Mouse (Mus musculus): ENCODE results near the gene Cdip1. TPM values are rescaled to one million over a fixed set of nuclear protein-coding genes. Genes with fewer than 3 reads are reported as not detected.
"Not testable (repeated sequence)": the region's sequence is repeated elsewhere in the genome, so short reads cannot be mapped to it uniquely, and the experiment has no call there.

Gene Cdip1
- polyA plus RNA-seq (2015; fragmentation: Nextera tagmentation; extraction: Ambion mirVana): 137 and 143 TPM in 2 replicates

- under 1% methylated on average over 49 of the region's 51 CpGs for WGBS
- Histone ChIP-seq H3K9ac (ENCODE audit: low read depth, low read length) (peak within 1 kb of the TSS; percentile 80), H3K4me3 (ENCODE audit: low read length) (peak within 1 kb of the TSS; percentile 87), H3K9me3 (ENCODE audit: control insufficient read depth, low read length) (no peaks in the 10 kb centered on the region), H3K27me3 (replicated peaks; ENCODE audit: control insufficient read depth, insufficient read depth, low read length) (no peaks in the 10 kb centered on the region), H3K27ac (ENCODE audit: low read depth, low read length) (peak within 1 kb of the TSS; percentile 96), H3K4me1 (ENCODE audit: control insufficient read depth, insufficient read depth, low read depth, low read length) (peaks cover 31% of the 10 kb centered on the region), H3K4me2 (ENCODE audit: low read length) (peak within 1 kb of the TSS; percentile 67), H3K36me3 (ENCODE audit: control insufficient read depth, insufficient read depth, low read length) (no peaks in the 10 kb centered on the region; the same call in 1 of the 2 replicates)
- peak; percentile 99 for ATAC-seq
These were observed at the start of gene Cdip1 for GRCm38 (mm10) chr16:4789810-4790559. TSS of gene Cdip1 (minus strand) at chr16:4790292.

GRCm38 (mm10) chr16:4839552-4839951 lies 49.5 kb upstream of the Cdip1 start:
- Histone ChIP-seq H3K4me3 (ENCODE audit: low read length) (no peak overlapping the region), H3K4me2 (ENCODE audit: low read length) (no peak overlapping the region), H3K27ac (ENCODE audit: low read depth, low read length) (no peak overlapping the region), H3K27me3 (replicated peaks; ENCODE audit: control insufficient read depth, insufficient read depth, low read length) (no peaks in the 10 kb centered on the region), H3K9ac (ENCODE audit: low read depth, low read length) (no peak overlapping the region), H3K9me3 (ENCODE audit: control insufficient read depth, low read length) (no peaks in the 10 kb centered on the region), H3K36me3 (ENCODE audit: control insufficient read depth, insufficient read depth, low read length) (no peaks in the 10 kb centered on the region), H3K4me1 (ENCODE audit: control insufficient read depth, insufficient read depth, low read depth, low read length) (no peaks in the 10 kb centered on the region)
- WGBS: 88% methylated on average over 3 of the region's 3 CpGs
- no peak for ATAC-seq

GRCm38 (mm10) chr16:4837631-4838030 lies 47.5 kb upstream of the Cdip1 start:
- 84% methylated on average over 3 of the region's 3 CpGs for WGBS

GRCm38 (mm10) chr16:4835191-4835590 lies 45.1 kb upstream of the Cdip1 start, which contains the start of gene 4930562C15Rik:
TSS of gene 4930562C15Rik (plus strand) at chr16:4835416.
- Histone ChIP-seq H3K4me1 (ENCODE audit: control insufficient read depth, insufficient read depth, low read depth, low read length) (no peaks in the 10 kb centered on the region), H3K4me3 (ENCODE audit: low read length) (no peak within 1 kb of the TSS), H3K36me3 (ENCODE audit: control insufficient read depth, insufficient read depth, low read length) (no peaks in the 10 kb centered on the region), H3K27me3 (replicated peaks; ENCODE audit: control insufficient read depth, insufficient read depth, low read length) (no peaks in the 10 kb centered on the region), H3K27ac (ENCODE audit: low read depth, low read length) (no peak within 1 kb of the TSS), H3K4me2 (ENCODE audit: low read length) (no peak within 1 kb of the TSS), H3K9ac (ENCODE audit: low read depth, low read length) (no peak within 1 kb of the TSS), H3K9me3 (ENCODE audit: control insufficient read depth, low read length) (no peaks in the 10 kb centered on the region)
- 85% methylated on average over 3 of the region's 3 CpGs for WGBS
- ATAC-seq: no peak

More at GRCm38 (mm10) chr16:4837631-4838030, 47.5 kb upstream of the Cdip1 start:
- Histone ChIP-seq H3K4me2 (ENCODE audit: low read length) (no peak overlapping the region), H3K4me1 (ENCODE audit: control insufficient read depth, insufficient read depth, low read depth, low read length) (no peaks in the 10 kb centered on the region), H3K9ac (ENCODE audit: low read depth, low read length) (no peak overlapping the region), H3K9me3 (ENCODE audit: control insufficient read depth, low read length) (no peaks in the 10 kb centered on the region), H3K27ac (ENCODE audit: low read depth, low read length) (no peak overlapping the region), H3K4me3 (ENCODE audit: low read length) (no peak overlapping the region), H3K27me3 (replicated peaks; ENCODE audit: control insufficient read depth, insufficient read depth, low read length) (no peaks in the 10 kb centered on the region), H3K36me3 (ENCODE audit: control insufficient read depth, insufficient read depth, low read length) (no peaks in the 10 kb centered on the region)
- no peak for ATAC-seq

- H3K27ac ChIP-seq (ENCODE audit: low read depth, low read length): no peak overlapping the region
- H3K36me3 ChIP-seq (ENCODE audit: control insufficient read depth, insufficient read depth, low read length): no peaks in the 10 kb centered on the region
- no peak overlapping the region for H3K4me2 ChIP-seq (ENCODE audit: low read length)
- H3K4me3 ChIP-seq (ENCODE audit: low read length): no peak overlapping the region
- no peaks in the 10 kb centered on the region for H3K4me1 ChIP-seq (ENCODE audit: control insufficient read depth, insufficient read depth, low read depth, low read length)
- no peak for ATAC-seq
- no peaks in the 10 kb centered on the region for H3K9me3 ChIP-seq (ENCODE audit: control insufficient read depth, low read length)
- 79% methylated on average over 2 of the region's 2 CpGs for WGBS
- H3K27me3 ChIP-seq (replicated peaks; ENCODE audit: control insufficient read depth, insufficient read depth, low read length): no peaks in the 10 kb centered on the region
- no peak overlapping the region for H3K9ac ChIP-seq (ENCODE audit: low read depth, low read length)
These were observed 43.8 kb upstream of the Cdip1 start for GRCm38 (mm10) chr16:4833858-4834257.

GRCm38 (mm10) chr16:4831650-4832419 lies 41.7 kb upstream of the Cdip1 start:
- no peak overlapping the region for H3K9ac ChIP-seq (ENCODE audit: low read depth, low read length)
- ATAC-seq: no peak
- no peaks in the 10 kb centered on the region for H3K27me3 ChIP-seq (replicated peaks; ENCODE audit: control insufficient read depth, insufficient read depth, low read length)
- no peak overlapping the region for H3K4me3 ChIP-seq (ENCODE audit: low read length)
- no peak overlapping the region for H3K4me2 ChIP-seq (ENCODE audit: low read length)
- no peaks in the 10 kb centered on the region for H3K4me1 ChIP-seq (ENCODE audit: control insufficient read depth, insufficient read depth, low read depth, low read length)
- no peaks in the 10 kb centered on the region for H3K36me3 ChIP-seq (ENCODE audit: control insufficient read depth, insufficient read depth, low read length)
- H3K9me3 ChIP-seq (ENCODE audit: control insufficient read depth, low read length): no peaks in the 10 kb centered on the region
- WGBS: 73% methylated on average over 15 of the region's 15 CpGs
- H3K27ac ChIP-seq (ENCODE audit: low read depth, low read length): no peak overlapping the region

GRCm38 (mm10) chr16:4829271-4829900 lies 39.3 kb upstream of the Cdip1 start:
- Histone ChIP-seq H3K27ac (ENCODE audit: low read depth, low read length) (no peak overlapping the region), H3K36me3 (ENCODE audit: control insufficient read depth, insufficient read depth, low read length) (no peaks in the 10 kb centered on the region), H3K9ac (ENCODE audit: low read depth, low read length) (no peak overlapping the region), H3K4me1 (ENCODE audit: control insufficient read depth, insufficient read depth, low read depth, low read length) (no peaks in the 10 kb centered on the region), H3K9me3 (ENCODE audit: control insufficient read depth, low read length) (no peaks in the 10 kb centered on the region), H3K4me2 (ENCODE audit: low read length) (no peak overlapping the region), H3K27me3 (replicated peaks; ENCODE audit: control insufficient read depth, insufficient read depth, low read length) (no peaks in the 10 kb centered on the region), H3K4me3 (ENCODE audit: low read length) (no peak overlapping the region)
- ATAC-seq: no peak
- 78% methylated on average over 6 of the region's 6 CpGs for WGBS

- WGBS: 95% methylated on average over 5 of the region's 5 CpGs
- no peak overlapping the region for H3K4me3 ChIP-seq (ENCODE audit: low read length)
- no peak for ATAC-seq
These were observed 37.5 kb upstream of the Cdip1 start for GRCm38 (mm10) chr16:4827639-4828038.

GRCm38 (mm10) chr16:4824466-4824865 lies 34.4 kb upstream of the Cdip1 start:
- not testable (repeated sequence) for H3K4me1 ChIP-seq (ENCODE audit: control insufficient read depth, insufficient read depth, low read depth, low read length); H3K36me3 ChIP-seq (ENCODE audit: control insufficient read depth, insufficient read depth, low read length); H3K4me3 ChIP-seq (ENCODE audit: low read length); H3K9me3 ChIP-seq (ENCODE audit: control insufficient read depth, low read length); H3K27ac ChIP-seq (ENCODE audit: low read depth, low read length); H3K27me3 ChIP-seq (replicated peaks; ENCODE audit: control insufficient read depth, insufficient read depth, low read length); H3K4me2 ChIP-seq (ENCODE audit: low read length); H3K9ac ChIP-seq (ENCODE audit: low read depth, low read length); ATAC-seq
- 81% methylated on average over 5 of the region's 5 CpGs for WGBS

More at GRCm38 (mm10) chr16:4827639-4828038, 37.5 kb upstream of the Cdip1 start:
- H3K9ac ChIP-seq (ENCODE audit: low read depth, low read length): no peak overlapping the region
- H3K27me3 ChIP-seq (replicated peaks; ENCODE audit: control insufficient read depth, insufficient read depth, low read length): no peaks in the 10 kb centered on the region
- H3K36me3 ChIP-seq (ENCODE audit: control insufficient read depth, insufficient read depth, low read length): no peaks in the 10 kb centered on the region
- no peaks in the 10 kb centered on the region for H3K9me3 ChIP-seq (ENCODE audit: control insufficient read depth, low read length)
- H3K27ac ChIP-seq (ENCODE audit: low read depth, low read length): no peak overlapping the region
- no peaks in the 10 kb centered on the region for H3K4me1 ChIP-seq (ENCODE audit: control insufficient read depth, insufficient read depth, low read depth, low read length)
- H3K4me2 ChIP-seq (ENCODE audit: low read length): no peak overlapping the region

All from hindbrain, embryonic 16.5 days (tissue).